Mouse (Mus musculus): ENCODE data around the gene Supv3l1.

The Supv3l1 gene

DNA sequence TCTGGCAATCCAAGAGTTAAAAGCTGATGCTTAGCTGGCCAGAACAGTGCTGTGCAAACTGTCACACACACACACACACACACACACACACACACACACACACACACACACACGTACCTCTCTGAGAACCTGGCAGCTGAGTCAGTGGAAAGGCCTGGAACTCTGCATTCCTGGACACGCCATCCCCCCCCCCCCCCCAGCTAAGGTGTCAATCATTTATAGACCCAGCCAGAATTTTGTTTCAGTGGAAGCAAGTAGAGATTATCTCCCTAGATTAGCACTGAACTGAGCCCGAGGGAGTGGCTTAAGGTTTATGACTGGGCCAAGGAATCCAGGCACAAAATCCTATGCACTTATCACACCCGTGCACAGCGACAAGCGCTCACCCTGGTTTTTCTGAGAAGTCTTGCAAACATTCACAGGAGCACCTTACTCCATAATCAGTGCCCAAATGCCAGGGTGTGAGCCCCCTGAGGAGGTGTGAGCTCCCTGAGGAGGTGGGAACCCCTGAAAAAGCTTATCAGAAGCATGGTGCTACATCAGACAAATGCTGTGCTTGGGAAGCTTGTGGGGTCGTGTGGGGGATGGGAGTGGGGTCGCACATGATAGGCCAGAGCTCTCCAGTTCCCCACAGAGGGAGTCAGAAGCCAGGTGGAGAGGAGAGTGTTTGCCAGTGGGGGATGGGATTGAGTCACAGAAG is 36.5 kb downstream of the Supv3l1 start:
- peak; percentile 47 for DNase-seq

GRCm38 (mm10) chr10:62411431-62412410 is 37.8 kb downstream of the Supv3l1 start:
- DNase-seq: no peak

- DNase-seq: peak; percentile 81
These were observed 38.6 kb downstream of the Supv3l1 start for GRCm38 (mm10) chr10:62410943-62411342.

GRCm38 (mm10) chr10:62404901-62405300 is 44.6 kb downstream of the Supv3l1 start:
- peak; percentile 78 for DNase-seq

- peak; percentile 14 for DNase-seq
These were observed 47.9 kb downstream of the Supv3l1 start for GRCm38 (mm10) chr10:62401641-62402111.

GRCm38 (mm10) chr10:62383011-62383410 is 66.5 kb downstream of the Supv3l1 start:
- DNase-seq: no peak

DNA sequence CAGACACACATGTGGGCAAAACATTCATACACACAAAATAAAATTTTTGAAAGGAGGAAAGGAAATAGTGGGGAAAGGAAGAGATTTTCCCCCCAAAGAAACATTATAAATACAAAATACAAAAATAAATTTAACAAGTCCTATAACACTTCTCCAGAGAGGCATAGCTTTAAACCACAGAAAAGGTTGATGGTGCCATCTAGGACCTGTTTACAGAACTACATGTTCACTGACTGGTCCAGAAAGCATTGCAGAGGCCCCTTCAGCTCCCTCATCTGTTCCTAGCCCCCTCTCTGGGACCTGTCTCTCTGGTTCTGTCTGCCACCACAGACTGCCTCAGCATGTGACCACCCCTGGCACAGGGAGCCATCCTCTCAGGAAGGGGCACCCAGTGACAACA is 68.6 kb downstream of the Supv3l1 start:
- no peak for DNase-seq

DNA sequence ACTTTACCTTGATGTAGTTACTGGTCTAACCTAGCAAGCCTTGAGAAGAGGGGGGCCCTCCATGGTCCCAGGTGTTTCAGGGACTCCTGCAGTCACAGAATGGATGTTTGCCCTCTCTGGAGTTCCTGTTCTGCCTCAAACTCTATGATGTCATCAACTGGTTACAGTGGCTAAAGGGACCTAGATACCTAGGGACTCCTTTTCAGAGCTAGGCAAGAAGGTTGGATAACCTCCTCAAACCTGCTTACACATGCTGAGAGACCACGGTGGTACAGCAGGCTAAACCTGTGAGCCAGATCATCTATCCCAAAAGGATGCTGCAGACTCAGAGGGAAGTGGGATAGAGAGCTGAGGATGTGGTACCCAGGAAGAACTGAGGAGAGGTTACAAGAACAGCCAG is 69.7 kb downstream of the Supv3l1 start, which contains the start of gene Hk1:
TSS of gene Hk1 (minus strand) at position 101 of the 400 bp plus-strand sequence.
- no peak for DNase-seq
